Mouse (Mus musculus): ENCODE measurements around the gene Olfr1258. TPM values are rescaled to one million over a fixed set of nuclear protein-coding genes. Genes with fewer than 3 reads are reported as not detected.
"Not testable (repeated sequence)": the region's sequence is repeated elsewhere in the genome, so short reads cannot be mapped to it uniquely, and the experiment has no call there.

Gene Olfr1258
- not detected in 2 replicates for polyA plus RNA-seq (2015; fragmentation: Nextera tagmentation; extraction: Ambion mirVana)

- H3K4me1 ChIP-seq (replicated peaks) = no peaks in the 10 kb centered on the region
- H3K9me3 ChIP-seq = no peaks in the 10 kb centered on the region
- no peak within 1 kb of the TSS for H3K4me3 ChIP-seq (replicated peaks)
- H3K27ac ChIP-seq = no peak within 1 kb of the TSS
- H3K27me3 ChIP-seq (replicated peaks) = no peaks in the 10 kb centered on the region
- ATAC-seq = no peak
- no peaks in the 10 kb centered on the region for H3K36me3 ChIP-seq
- no peak within 1 kb of the TSS for H3K4me2 ChIP-seq (replicated peaks)
- H3K9ac ChIP-seq = no peak within 1 kb of the TSS
These were observed at the start of gene Olfr1258 for GRCm38 (mm10) chr2:89927009-89927408. Olfr1258 (plus strand) TSS chr2:89927309.

- WGBS = 85% methylated on average over 1 of the region's 1 CpGs
- H3K9me3 ChIP-seq = no peaks in the 10 kb centered on the region
- no peaks in the 10 kb centered on the region for H3K36me3 ChIP-seq
- no peaks in the 10 kb centered on the region for H3K27me3 ChIP-seq (replicated peaks)
- no peak within 1 kb of the TSS for H3K27ac ChIP-seq
- H3K9ac ChIP-seq = no peak within 1 kb of the TSS
- ATAC-seq = no peak
- H3K4me3 ChIP-seq (replicated peaks) = no peak within 1 kb of the TSS
- H3K4me2 ChIP-seq (replicated peaks) = no peak within 1 kb of the TSS
- no peaks in the 10 kb centered on the region for H3K4me1 ChIP-seq (replicated peaks)
These were observed 49.0 kb upstream of the Olfr1258 start, which contains the start of gene Olfr1257 for GRCm38 (mm10) chr2:89878137-89878536. Olfr1257 (plus strand) TSS chr2:89878437.

DNA sequence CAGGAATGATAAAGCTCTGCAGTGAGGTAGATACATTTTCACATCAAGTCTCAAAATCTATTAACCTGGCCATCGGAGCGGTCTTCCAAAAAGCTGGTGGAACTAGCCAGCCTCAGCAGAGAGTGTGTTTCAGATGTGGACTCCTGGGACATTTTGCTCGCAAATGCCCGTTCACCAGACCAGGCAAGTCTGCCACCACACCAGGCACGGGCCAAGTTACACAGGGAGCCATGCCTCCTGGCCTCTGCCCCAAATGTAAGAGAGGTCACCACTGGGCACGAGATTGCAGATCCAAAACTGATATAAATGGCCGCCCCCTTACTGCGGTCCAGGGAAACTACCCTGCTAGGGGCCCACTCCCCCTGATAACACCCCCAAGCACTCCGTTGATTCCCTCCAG is 14.5 kb upstream of the Olfr1258 start:
- not testable (repeated sequence) for H3K27me3 ChIP-seq (replicated peaks); H3K4me1 ChIP-seq (replicated peaks); ATAC-seq; H3K9me3 ChIP-seq; H3K4me3 ChIP-seq (replicated peaks); H3K27ac ChIP-seq; H3K4me2 ChIP-seq (replicated peaks); H3K36me3 ChIP-seq; H3K9ac ChIP-seq
- WGBS = 86% methylated on average over 9 of the region's 9 CpGs

DNA sequence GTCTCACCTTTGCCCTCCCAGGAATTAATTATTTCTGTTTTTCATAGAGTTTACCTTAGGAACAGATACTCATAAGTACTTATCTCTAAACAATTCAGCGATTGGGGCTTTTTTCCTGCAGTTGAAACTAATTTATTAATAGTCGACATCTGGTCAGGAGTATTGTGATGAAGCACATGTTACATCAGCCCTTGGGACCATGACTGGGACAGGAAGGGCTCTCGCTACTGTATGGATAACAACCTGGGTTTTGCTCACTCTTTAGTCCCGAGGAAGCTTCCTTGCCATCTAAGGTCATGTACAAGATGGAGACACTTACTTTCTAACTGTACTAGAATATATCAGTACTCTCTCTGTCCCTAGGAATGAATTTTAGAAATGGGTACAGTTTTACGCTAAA is 21.5 kb downstream of the Olfr1258 start, which contains the start of gene Olfr1259:
Gene Olfr1259 (minus strand): TSS at position 101 of the 400 bp plus-strand sequence.
- H3K36me3 ChIP-seq = no peaks in the 10 kb centered on the region
- H3K9me3 ChIP-seq = no peaks in the 10 kb centered on the region
- ATAC-seq = no peak
- H3K27ac ChIP-seq = no peak within 1 kb of the TSS
- no peaks in the 10 kb centered on the region for H3K4me1 ChIP-seq (replicated peaks)
- no peaks in the 10 kb centered on the region for H3K27me3 ChIP-seq (replicated peaks)
- 79% methylated on average over 5 of the region's 5 CpGs for WGBS
- H3K4me2 ChIP-seq (replicated peaks) = no peak within 1 kb of the TSS
- H3K4me3 ChIP-seq (replicated peaks) = no peak within 1 kb of the TSS
- H3K9ac ChIP-seq = no peak within 1 kb of the TSS

DNA sequence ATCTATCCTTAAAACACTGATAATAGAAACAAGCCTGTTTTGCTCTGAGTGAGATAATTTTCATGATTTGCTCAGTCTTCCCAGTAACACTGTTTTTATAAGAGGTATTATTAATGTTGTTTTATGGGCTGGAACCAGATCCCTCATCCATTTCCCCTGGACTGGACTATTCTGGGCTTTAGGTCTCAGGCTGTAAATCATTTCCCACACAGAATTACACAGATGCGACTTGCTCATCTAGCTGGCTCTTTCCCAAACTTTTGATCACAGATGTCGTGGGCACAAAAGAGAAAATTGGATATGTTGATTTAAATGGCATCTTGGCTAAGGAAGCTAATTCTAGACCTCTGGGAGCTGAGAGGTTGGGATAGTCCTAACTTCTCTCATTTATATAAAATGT is 47.1 kb downstream of the Olfr1258 start, which contains the start of gene Olfr1260:
Gene Olfr1260 (plus strand): TSS at position 157 of the 400 bp plus-strand sequence.
- H3K36me3 ChIP-seq = no peaks in the 10 kb centered on the region
- H3K9me3 ChIP-seq = no peaks in the 10 kb centered on the region
- no peaks in the 10 kb centered on the region for H3K27me3 ChIP-seq (replicated peaks)
- no peak within 1 kb of the TSS for H3K4me2 ChIP-seq (replicated peaks)
- H3K27ac ChIP-seq = no peak within 1 kb of the TSS
- whole genome bisulfite sequencing = 45% methylated on average over 2 of the region's 2 CpGs
- H3K4me1 ChIP-seq (replicated peaks) = no peaks in the 10 kb centered on the region
- H3K9ac ChIP-seq = no peak within 1 kb of the TSS
- no peak within 1 kb of the TSS for H3K4me3 ChIP-seq (replicated peaks)
- no peak for ATAC-seq

DNA sequence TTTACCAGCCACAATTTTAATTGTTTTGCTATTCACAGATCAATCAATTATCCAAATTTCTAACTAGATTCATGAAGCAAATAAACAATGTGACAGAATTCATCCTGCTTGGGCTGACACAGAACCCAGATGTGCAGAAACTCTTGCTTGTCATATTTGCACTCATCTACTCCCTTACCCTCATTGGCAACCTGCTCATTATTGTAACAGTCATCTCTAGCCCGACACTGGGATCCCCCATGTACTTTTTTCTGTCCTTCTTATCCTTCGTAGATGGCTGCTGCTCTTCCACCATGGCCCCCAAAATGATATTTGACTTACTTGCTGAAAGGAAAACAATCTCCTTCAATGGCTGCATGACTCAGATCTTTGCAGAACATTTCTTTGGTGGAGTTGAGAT is 50.6 kb downstream of the Olfr1258 start:
- Histone ChIP-seq H3K27ac (no peak overlapping the region), H3K4me1 (replicated peaks) (no peaks in the 10 kb centered on the region), H3K9me3 (no peaks in the 10 kb centered on the region), H3K9ac (no peak overlapping the region), H3K4me3 (replicated peaks) (no peak overlapping the region), H3K36me3 (no peaks in the 10 kb centered on the region), H3K4me2 (replicated peaks) (no peak overlapping the region), H3K27me3 (replicated peaks) (no peaks in the 10 kb centered on the region)
- ATAC-seq = no peak
- 82% methylated on average over 2 of the region's 2 CpGs for WGBS

Other genes with a start within 250 kb of the Olfr1258 start
- not detected in 2 replicates for gene Olfr1252, start 202.3 kb upstream of the Olfr1258 start, polyA plus RNA-seq (2015; fragmentation: Nextera tagmentation; extraction: Ambion mirVana)
- not detected in 2 replicates for gene Olfr1253, start 170.2 kb upstream of the Olfr1258 start, polyA plus RNA-seq (2015; fragmentation: Nextera tagmentation; extraction: Ambion mirVana)
- gene Olfr1254, start 133.7 kb upstream of the Olfr1258 start, polyA plus RNA-seq (2015; fragmentation: Nextera tagmentation; extraction: Ambion mirVana) = not detected in 2 replicates
- not detected in 2 replicates for gene Olfr1255, start 115.3 kb upstream of the Olfr1258 start, polyA plus RNA-seq (2015; fragmentation: Nextera tagmentation; extraction: Ambion mirVana)
- not detected in 2 replicates for gene Olfr1256, start 85.8 kb upstream of the Olfr1258 start, polyA plus RNA-seq (2015; fragmentation: Nextera tagmentation; extraction: Ambion mirVana)
- not detected in 2 replicates for gene Olfr48, start 79.1 kb upstream of the Olfr1258 start, polyA plus RNA-seq (2015; fragmentation: Nextera tagmentation; extraction: Ambion mirVana)
- 0.09 TPM in 1 of 2 replicates, not detected in the other for gene Olfr1257, start 48.9 kb upstream of the Olfr1258 start, polyA plus RNA-seq (2015; fragmentation: Nextera tagmentation; extraction: Ambion mirVana)
- gene Olfr1259, start 21.4 kb downstream of the Olfr1258 start, polyA plus RNA-seq (2015; fragmentation: Nextera tagmentation; extraction: Ambion mirVana) = not detected in 2 replicates
- gene Olfr1260, start 47.0 kb downstream of the Olfr1258 start, polyA plus RNA-seq (2015; fragmentation: Nextera tagmentation; extraction: Ambion mirVana) = not detected in 2 replicates
- gene Olfr1261, start 63.9 kb downstream of the Olfr1258 start, polyA plus RNA-seq (2015; fragmentation: Nextera tagmentation; extraction: Ambion mirVana) = not detected in 2 replicates
- not detected in 2 replicates for gene Olfr1262, start 72.8 kb downstream of the Olfr1258 start, polyA plus RNA-seq (2015; fragmentation: Nextera tagmentation; extraction: Ambion mirVana)
- not detected in 2 replicates for gene Olfr1263, start 84.8 kb downstream of the Olfr1258 start, polyA plus RNA-seq (2015; fragmentation: Nextera tagmentation; extraction: Ambion mirVana)
- not detected in 2 replicates for gene Olfr1264, start 98.3 kb downstream of the Olfr1258 start, polyA plus RNA-seq (2015; fragmentation: Nextera tagmentation; extraction: Ambion mirVana)
- not detected in 2 replicates for gene Olfr1265, start 108.0 kb downstream of the Olfr1258 start, polyA plus RNA-seq (2015; fragmentation: Nextera tagmentation; extraction: Ambion mirVana)
- not detected in 2 replicates for gene Olfr140, start 136.3 kb downstream of the Olfr1258 start, polyA plus RNA-seq (2015; fragmentation: Nextera tagmentation; extraction: Ambion mirVana)
- gene Olfr1269, start 194.1 kb downstream of the Olfr1258 start, polyA plus RNA-seq (2015; fragmentation: Nextera tagmentation; extraction: Ambion mirVana) = not detected in 2 replicates
- gene Olfr32, start 215.0 kb downstream of the Olfr1258 start, polyA plus RNA-seq (2015; fragmentation: Nextera tagmentation; extraction: Ambion mirVana) = not detected in 2 replicates
- not detected in 2 replicates for gene Olfr1270, start 225.8 kb downstream of the Olfr1258 start, polyA plus RNA-seq (2015; fragmentation: Nextera tagmentation; extraction: Ambion mirVana)